Mouse (Mus musculus) ES-Bruce4 (cell line): ENCODE measurements at regions not wholly inside any gene's neighbourhood (a gene's known extent, or its start where the extent isn't known, plus 50 kb on each side); places are given as distances from the start of the nearest gene placed in this dataset.

Source experiments
- H3K27ac ChIP-seq: 2 replicates; pipeline ENCODE4 v1.5.1; 2012; ENCODE audit warnings: low read length, inconsistent platforms; ENCODE audit not compliant: insufficient read depth
- H3K27me3 ChIP-seq: 2 replicates; pipeline ENCODE4 v1.6.1; 2012; ENCODE audit warnings: mild to moderate bottlenecking, low read length, inconsistent platforms; ENCODE audit not compliant: control insufficient read depth, poor library complexity, insufficient read depth, severe bottlenecking
- H3K36me3 ChIP-seq: 2 replicates; pipeline ENCODE4 v1.6.1; 2012; ENCODE audit warnings: inconsistent platforms, mild to moderate bottlenecking, low read length, moderate library complexity; ENCODE audit not compliant: control insufficient read depth, poor library complexity, insufficient read depth, severe bottlenecking
- H3K4me1 ChIP-seq: one replicate; pipeline ENCODE4 v1.8.1; 2011; ENCODE audit warnings: low read length; ENCODE audit not compliant: control insufficient read depth, insufficient read depth
- H3K4me3 ChIP-seq: 2 replicates; pipeline ENCODE4 v1.5.1; 2011; ENCODE audit warnings: low read depth, mild to moderate bottlenecking, low read length
- H3K9ac ChIP-seq: 2 replicates; pipeline ENCODE4 v1.6.1; 2012; ENCODE audit warnings: low read depth, mild to moderate bottlenecking, inconsistent platforms; ENCODE audit not compliant: poor library complexity, severe bottlenecking
- H3K9me3 ChIP-seq: replicated peaks from 2 replicates; pipeline ENCODE4 v1.6.1; 2012; ENCODE audit warnings: mild to moderate bottlenecking, low read length, inconsistent platforms; ENCODE audit not compliant: control insufficient read depth, poor library complexity, insufficient read depth, severe bottlenecking
- CTCF ChIP-seq: IDR thresholded peaks from one replicate; pipeline ENCODE4 v1.8.1; 2011; ENCODE audit warnings: low read depth, low read length
- EP300 ChIP-seq: IDR thresholded peaks from 2 replicates; pipeline ENCODE4 v1.6.1; 2011; ENCODE audit warnings: low read depth, low read length; ENCODE audit not compliant: insufficient read depth
- POLR2A ChIP-seq: IDR thresholded peaks from one replicate; pipeline ENCODE4 v1.8.1; 2011; ENCODE audit warnings: low read length; ENCODE audit not compliant: insufficient read depth

GRCm38 (mm10) chr4:10235324-10235723 is 639.0 kb upstream of the 2610301B20Rik start:
- Histone ChIP-seq H3K9me3 (no peaks in the 10 kb centered on the region), H3K9ac (no peak overlapping the region), H3K27ac (no peak overlapping the region), H3K4me1 (no peaks in the 10 kb centered on the region), H3K4me3 (no peak overlapping the region), H3K36me3 (no peaks in the 10 kb centered on the region), H3K27me3 (no peaks in the 10 kb centered on the region)
- TF ChIP-seq EP300, result no peak

GRCm38 (mm10) chr4:10242117-10242516 is 632.2 kb upstream of the 2610301B20Rik start:
- TF ChIP-seq POLR2A (no peak), EP300 (no peak), CTCF (no peak)
- Histone ChIP-seq H3K36me3 (no peaks in the 10 kb centered on the region), H3K27me3 (no peaks in the 10 kb centered on the region), H3K27ac (no peak overlapping the region), H3K4me1 (no peaks in the 10 kb centered on the region), H3K9me3 (no peaks in the 10 kb centered on the region; the same call in 1 of the 2 replicates), H3K4me3 (no peak overlapping the region), H3K9ac (no peak overlapping the region)

GRCm38 (mm10) chr4:10242909-10243308 is 631.4 kb upstream of the 2610301B20Rik start:
- Histone ChIP-seq H3K27me3 (no peaks in the 10 kb centered on the region), H3K4me3 (no peak overlapping the region), H3K9me3 (no peaks in the 10 kb centered on the region; the same call in 1 of the 2 replicates), H3K9ac (no peak overlapping the region), H3K4me1 (no peaks in the 10 kb centered on the region), H3K27ac (no peak overlapping the region), H3K36me3 (no peaks in the 10 kb centered on the region)
- TF ChIP-seq EP300 (no peak), CTCF (no peak), POLR2A (no peak)

GRCm38 (mm10) chr4:10254029-10254690 is 620.1 kb upstream of the 2610301B20Rik start:
- TF ChIP-seq POLR2A, result no peak
- TF ChIP-seq EP300, result no peak
- TF ChIP-seq CTCF, result no peak
- Histone ChIP-seq H3K36me3 (no peaks in the 10 kb centered on the region), H3K9me3 (no peaks in the 10 kb centered on the region), H3K4me1 (no peaks in the 10 kb centered on the region), H3K27me3 (no peaks in the 10 kb centered on the region), H3K9ac (no peak overlapping the region), H3K4me3 (no peak overlapping the region), H3K27ac (no peak overlapping the region)

GRCm38 (mm10) chr4:10257537-10257936 is 616.8 kb upstream of the 2610301B20Rik start:
- TF ChIP-seq POLR2A (no peak), CTCF (no peak), EP300 (no peak)
- Histone ChIP-seq H3K4me1 (no peaks in the 10 kb centered on the region), H3K9ac (no peak overlapping the region)

GRCm38 (mm10) chr4:10260351-10260750 is 613.9 kb upstream of the 2610301B20Rik start:
- Histone ChIP-seq H3K4me1 (no peaks in the 10 kb centered on the region), H3K27me3 (no peaks in the 10 kb centered on the region), H3K9me3 (no peaks in the 10 kb centered on the region), H3K27ac (no peak overlapping the region), H3K36me3 (no peaks in the 10 kb centered on the region), H3K9ac (no peak overlapping the region), H3K4me3 (no peak overlapping the region)
- TF ChIP-seq CTCF (no peak), EP300 (no peak), POLR2A (no peak)

More at GRCm38 (mm10) chr4:10257537-10257936, 616.8 kb upstream of the 2610301B20Rik start:
- Histone ChIP-seq H3K27me3 (no peaks in the 10 kb centered on the region), H3K27ac (no peak overlapping the region), H3K9me3 (no peaks in the 10 kb centered on the region), H3K4me3 (no peak overlapping the region), H3K36me3 (no peaks in the 10 kb centered on the region)
